Mouse (Mus musculus) midbrain, embryonic 15.5 days (tissue): ENCODE measurements at regions not wholly inside any gene's neighbourhood (a gene's known extent, or its start where the extent isn't known, plus 50 kb on each side); places are given as distances from the start of the nearest gene placed in this dataset.

ENCODE experiments used
- ATAC-seq: fragments of 200-750 bp; cut with Nextera tagmentation; replicated peaks from 2 replicates; pipeline ENCODE4 v1.8.0; 2017; ENCODE audit warnings: moderate TSS enrichment
- H3K27ac ChIP-seq: fragments of 300-500 bp; sonication (generic); 2 replicates; pipeline ENCODE4 v1.5.1; 2015; ENCODE audit warnings: mild to moderate bottlenecking, inconsistent platforms
- H3K27me3 ChIP-seq: fragments of 300-500 bp; sonication (generic); replicated peaks from 2 replicates; pipeline ENCODE4 v1.6.1; 2015; ENCODE audit warnings: inconsistent platforms
- H3K36me3 ChIP-seq: fragments of 300-500 bp; sonication (generic); replicated peaks from 2 replicates; pipeline ENCODE4 v1.6.1; 2015; ENCODE audit warnings: inconsistent platforms
- H3K4me1 ChIP-seq: fragments of 300-500 bp; sonication (generic); 2 replicates; pipeline ENCODE4 v1.6.1; 2015; ENCODE audit warnings: inconsistent platforms
- H3K4me2 ChIP-seq: fragments of 300-500 bp; sonication (generic); 2 replicates; pipeline ENCODE4 v1.6.1; 2015; ENCODE audit warnings: inconsistent platforms, mild to moderate bottlenecking, moderate library complexity
- H3K4me3 ChIP-seq: fragments of 300-500 bp; sonication (generic); 2 replicates; pipeline ENCODE4 v1.5.1; 2015; ENCODE audit warnings: mild to moderate bottlenecking, inconsistent platforms
- H3K9ac ChIP-seq: fragments of 300-500 bp; sonication (generic); 2 replicates; pipeline ENCODE4 v1.6.1; 2015; ENCODE audit warnings: mild to moderate bottlenecking, inconsistent platforms
- H3K9me3 ChIP-seq: fragments of 300-500 bp; sonication (generic); 2 replicates; pipeline ENCODE4 v1.6.1; 2016; ENCODE audit warnings: inconsistent platforms
- WGBS: fragments of 180-500 bp; shearing (Covaris S2); methylation state at CpG from one replicate; pipeline ENCODE4 v1.1.7; 2015; ENCODE audit warnings: mixed read lengths; 5-methylcytosine and 5-hydroxymethylcytosine counted together

GRCm38 (mm10) chr7:35920194-35920609 is 117.4 kb upstream of the Zfp507 start:
- no peak overlapping the region for H3K27ac ChIP-seq
- no peak overlapping the region for H3K4me2 ChIP-seq
- H3K9me3 ChIP-seq = no peaks in the 10 kb centered on the region
- H3K4me1 ChIP-seq = peaks cover 14% of the 10 kb centered on the region
- no peaks in the 10 kb centered on the region for H3K36me3 ChIP-seq
- H3K4me3 ChIP-seq = no peak overlapping the region
- ATAC-seq = no peak
- no peak overlapping the region for H3K9ac ChIP-seq
- WGBS = 71% methylated on average over 11 of the region's 11 CpGs
- H3K27me3 ChIP-seq = no peaks in the 10 kb centered on the region

- no peaks in the 10 kb centered on the region for H3K27me3 ChIP-seq
- no peaks in the 10 kb centered on the region for H3K36me3 ChIP-seq
- no peak overlapping the region for H3K9ac ChIP-seq
- H3K27ac ChIP-seq = no peak overlapping the region
- no peaks in the 10 kb centered on the region for H3K9me3 ChIP-seq
- H3K4me3 ChIP-seq = no peak overlapping the region
- H3K4me1 ChIP-seq = no peaks in the 10 kb centered on the region
- WGBS = 75% methylated on average over 8 of the region's 8 CpGs
- H3K4me2 ChIP-seq = no peak overlapping the region
- no peak for ATAC-seq
Observed at GRCm38 (mm10) chr7:35910109-35910706, 107.4 kb upstream of the Zfp507 start.

GRCm38 (mm10) chr7:35901942-35902381 is 99.2 kb upstream of the Zfp507 start:
- peak; percentile 66 for ATAC-seq

GRCm38 (mm10) chr7:35898701-35899445 is 96.1 kb upstream of the Zfp507 start:
- Histone ChIP-seq H3K36me3 (no peaks in the 10 kb centered on the region), H3K9ac (no peak overlapping the region), H3K27me3 (no peaks in the 10 kb centered on the region), H3K4me2 (no peak overlapping the region), H3K4me3 (no peak overlapping the region), H3K9me3 (no peaks in the 10 kb centered on the region), H3K27ac (no peak overlapping the region), H3K4me1 (no peaks in the 10 kb centered on the region)
- 86% methylated on average over 6 of the region's 6 CpGs for WGBS
- no peak for ATAC-seq

More at GRCm38 (mm10) chr7:35901942-35902381, 99.2 kb upstream of the Zfp507 start:
- WGBS = 4% methylated on average over 17 of the region's 17 CpGs
- Histone ChIP-seq H3K9me3 (no peaks in the 10 kb centered on the region), H3K9ac (no peak overlapping the region), H3K36me3 (no peaks in the 10 kb centered on the region), H3K4me1 (no peaks in the 10 kb centered on the region), H3K4me2 (peak overlapping the region; percentile 31), H3K27ac (no peak overlapping the region), H3K4me3 (0 out of 2 replicates have a peak overlapping the region, but pooled peaks have one; percentile 2), H3K27me3 (no peaks in the 10 kb centered on the region)

- Histone ChIP-seq H3K4me2 (no peak overlapping the region), H3K36me3 (no peaks in the 10 kb centered on the region), H3K4me3 (no peak overlapping the region), H3K27me3 (no peaks in the 10 kb centered on the region), H3K27ac (no peak overlapping the region), H3K9me3 (no peaks in the 10 kb centered on the region), H3K9ac (no peak overlapping the region), H3K4me1 (no peaks in the 10 kb centered on the region)
- WGBS = 13% methylated on average over 2 of the region's 2 CpGs
- no peak for ATAC-seq
Observed at GRCm38 (mm10) chr7:35893292-35893691, 90.5 kb upstream of the Zfp507 start.

- Histone ChIP-seq H3K9ac (no peak overlapping the region), H3K9me3 (no peaks in the 10 kb centered on the region), H3K36me3 (no peaks in the 10 kb centered on the region), H3K4me1 (no peaks in the 10 kb centered on the region), H3K4me2 (no peak overlapping the region), H3K27me3 (no peaks in the 10 kb centered on the region), H3K4me3 (no peak overlapping the region), H3K27ac (no peak overlapping the region)
- WGBS = 88% methylated on average over 11 of the region's 11 CpGs
- ATAC-seq = no peak
Observed at GRCm38 (mm10) chr7:35886051-35886450, 83.2 kb upstream of the Zfp507 start.

- Histone ChIP-seq H3K27me3 (no peaks in the 10 kb centered on the region), H3K36me3 (no peaks in the 10 kb centered on the region), H3K4me2 (no peak overlapping the region), H3K27ac (no peak overlapping the region), H3K4me3 (no peak overlapping the region), H3K9me3 (no peaks in the 10 kb centered on the region), H3K9ac (no peak overlapping the region), H3K4me1 (no peaks in the 10 kb centered on the region)
- ATAC-seq = peak; percentile 73; the same call in 1 of the 2 replicates
- 51% methylated on average over 9 of the region's 9 CpGs for WGBS
Observed at GRCm38 (mm10) chr7:35879755-35880304, 77.0 kb upstream of the Zfp507 start.

GRCm38 (mm10) chr7:35878164-35878563 is 75.4 kb upstream of the Zfp507 start:
- no peaks in the 10 kb centered on the region for H3K27me3 ChIP-seq
- no peaks in the 10 kb centered on the region for H3K36me3 ChIP-seq
- H3K4me1 ChIP-seq = no peaks in the 10 kb centered on the region
- no peak overlapping the region for H3K27ac ChIP-seq
- ATAC-seq = no peak
- 86% methylated on average over 7 of the region's 7 CpGs for WGBS
- H3K9ac ChIP-seq = no peak overlapping the region
- no peak overlapping the region for H3K4me3 ChIP-seq
- no peak overlapping the region for H3K4me2 ChIP-seq
- H3K9me3 ChIP-seq = no peaks in the 10 kb centered on the region

GRCm38 (mm10) chr7:35861049-35861448 is 58.2 kb upstream of the Zfp507 start:
- Histone ChIP-seq H3K9me3 (no peaks in the 10 kb centered on the region), H3K27ac (no peak overlapping the region), H3K27me3 (no peaks in the 10 kb centered on the region), H3K36me3 (no peaks in the 10 kb centered on the region), H3K9ac (no peak overlapping the region), H3K4me1 (no peaks in the 10 kb centered on the region), H3K4me3 (no peak overlapping the region), H3K4me2 (no peak overlapping the region)
- 82% methylated on average over 10 of the region's 10 CpGs for WGBS
- no peak for ATAC-seq

- WGBS = 26% methylated on average over 3 of the region's 3 CpGs
- H3K9ac ChIP-seq = no peak overlapping the region
- no peak overlapping the region for H3K4me3 ChIP-seq
- no peak for ATAC-seq
- no peaks in the 10 kb centered on the region for H3K4me1 ChIP-seq
- no peaks in the 10 kb centered on the region for H3K27me3 ChIP-seq
- no peaks in the 10 kb centered on the region for H3K36me3 ChIP-seq
- no peak overlapping the region for H3K27ac ChIP-seq
- no peak overlapping the region for H3K4me2 ChIP-seq
- H3K9me3 ChIP-seq = no peaks in the 10 kb centered on the region
Observed at GRCm38 (mm10) chr7:35859601-35860000, 56.8 kb upstream of the Zfp507 start.

GRCm38 (mm10) chr7:35857693-35858092 is 54.9 kb upstream of the Zfp507 start:
- Histone ChIP-seq H3K36me3 (no peaks in the 10 kb centered on the region), H3K4me3 (no peak overlapping the region), H3K27me3 (no peaks in the 10 kb centered on the region), H3K9me3 (no peaks in the 10 kb centered on the region), H3K4me2 (no peak overlapping the region), H3K4me1 (no peaks in the 10 kb centered on the region), H3K9ac (no peak overlapping the region), H3K27ac (no peak overlapping the region)
- 87% methylated on average over 10 of the region's 10 CpGs for WGBS
- no peak for ATAC-seq
